Mouse (Mus musculus) olfactory bulb, adult 2 months (tissue): ENCODE data around the gene Nudcd2. TPM values are rescaled to one million over a fixed set of nuclear protein-coding genes. Genes with fewer than 3 reads are reported as not detected.

Source experiments
- H3K27ac ChIP-seq: fragments of 200-500 bp; 2 replicates; pipeline ENCODE4 v1.5.1; 2012; ENCODE audit warnings: low read depth, low read length; ENCODE audit not compliant: insufficient read depth
- H3K4me1 ChIP-seq: fragments of 200-500 bp; 2 replicates; pipeline ENCODE4 v1.6.1; 2012; ENCODE audit warnings: low read length; ENCODE audit not compliant: control insufficient read depth, insufficient read depth
- H3K4me3 ChIP-seq: fragments of 200-500 bp; 2 replicates; pipeline ENCODE4 v1.5.1; 2012; ENCODE audit warnings: mild to moderate bottlenecking, low read depth, low read length, moderate library complexity; ENCODE audit not compliant: insufficient read depth
- CTCF ChIP-seq: fragments of 200-500 bp; IDR thresholded peaks from 2 replicates; pipeline ENCODE4 v1.5.1; 2012; ENCODE audit warnings: low read depth, mild to moderate bottlenecking, low read length, moderate library complexity; ENCODE audit not compliant: insufficient read depth
- POLR2A ChIP-seq: fragments of 200-500 bp; IDR thresholded peaks from 2 replicates; pipeline ENCODE4 v1.6.1; 2012; ENCODE audit warnings: mild to moderate bottlenecking, low read depth, low read length, moderate library complexity; ENCODE audit not compliant: insufficient read depth
- WGBS: fragments of 180-500 bp; shearing (Covaris S2); methylation state at CpG from one replicate; pipeline ENCODE4 v1.1.7; 2018; 5-methylcytosine and 5-hydroxymethylcytosine counted together
- polyA plus RNA-seq: library from polyadenylated mRNA; stranded (reverse); fragments of >200 nt; gene quantifications from 2 replicates; pipeline ENCODE4 v1.2.4, GENCODE M21; 2012; ENCODE audit warnings: low replicate concordance; ENCODE audit not compliant: missing spikeins, insufficient read depth, insufficient read length

The Nudcd2 gene
- polyA plus RNA-seq, 1 experiment = not detected

- 27% methylated on average over 8 of the region's 8 CpGs for WGBS
- no peak overlapping the region for H3K27ac ChIP-seq
- TF ChIP-seq POLR2A = no peak
- TF ChIP-seq CTCF = no peak
- H3K4me3 ChIP-seq = no peak overlapping the region
- H3K4me1 ChIP-seq = no peaks in the 10 kb centered on the region
Measured at GRCm38 (mm10) chr11:40713858-40714257, 19.6 kb upstream of the Nudcd2 start.

DNA sequence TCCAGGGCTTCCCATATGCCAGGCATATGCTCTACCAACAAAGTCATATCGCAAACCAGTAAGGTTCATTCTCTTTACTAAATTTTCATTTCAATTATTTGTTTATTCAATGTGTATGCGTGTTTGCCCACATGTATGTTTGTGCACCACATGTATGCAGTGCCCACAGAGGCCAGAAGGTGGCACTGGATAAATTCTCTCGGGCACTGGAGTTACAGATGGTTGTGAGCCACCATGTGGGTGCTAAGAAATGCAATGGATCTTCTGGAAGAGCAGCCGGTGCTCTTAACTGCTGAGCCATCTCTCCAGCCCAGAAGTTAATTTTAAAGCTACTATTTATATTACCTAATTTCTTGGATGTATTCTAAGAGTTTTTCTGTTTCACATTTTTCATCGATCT is 17.9 kb upstream of the Nudcd2 start:
- H3K4me3 ChIP-seq = no peak overlapping the region
- H3K27ac ChIP-seq = no peak overlapping the region
- 90% methylated on average over 5 of the region's 5 CpGs for WGBS
- no peak for TF ChIP-seq POLR2A
- no peak for TF ChIP-seq CTCF
- H3K4me1 ChIP-seq = no peaks in the 10 kb centered on the region

DNA sequence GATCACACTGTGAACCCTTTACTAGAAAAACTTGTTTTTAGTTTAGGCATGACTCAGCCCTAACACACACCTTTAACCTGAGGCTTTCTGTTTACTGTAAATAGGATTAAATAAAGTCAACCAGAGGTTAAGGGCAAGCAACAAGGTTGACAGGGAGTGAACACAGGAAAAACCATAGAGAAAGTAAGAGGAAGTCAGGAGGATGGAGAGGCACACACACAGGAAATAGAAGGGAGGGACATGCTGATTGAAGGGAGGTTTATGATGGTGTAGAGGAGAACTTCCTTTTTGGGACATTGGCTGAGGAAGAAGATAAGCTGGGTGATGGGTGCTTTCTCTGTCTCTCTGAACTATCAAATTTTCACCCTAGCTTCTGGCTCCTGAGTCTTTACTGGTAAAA is 15.1 kb upstream of the Nudcd2 start:
- Histone ChIP-seq H3K4me1 (no peaks in the 10 kb centered on the region), H3K4me3 (no peak overlapping the region), H3K27ac (no peak overlapping the region)
- TF ChIP-seq CTCF (no peak), POLR2A (no peak)

DNA sequence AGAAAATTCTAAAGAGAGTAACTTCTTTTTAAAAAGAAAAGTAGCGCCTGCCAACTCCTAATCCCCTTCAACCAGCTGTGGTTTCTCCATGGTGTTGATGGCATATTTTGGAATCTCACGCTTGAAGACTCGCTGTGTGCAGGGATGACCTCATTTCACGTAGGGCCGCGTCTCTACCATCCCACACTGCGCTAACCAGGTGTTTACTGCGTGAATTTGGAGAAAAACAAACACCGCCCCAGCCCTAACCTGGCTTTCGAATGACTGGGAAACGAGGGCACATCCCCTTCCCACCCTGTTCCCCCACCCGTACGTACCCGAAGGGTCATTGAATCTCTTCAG is 499 bp upstream of the Nudcd2 start:
- Histone ChIP-seq H3K4me3 (peak overlapping the region; percentile 11; the same call in 1 of the 2 replicates), H3K27ac (no peak overlapping the region), H3K4me1 (peaks cover 4% of the 10 kb centered on the region)
- WGBS = under 1% methylated on average over 14 of the region's 14 CpGs
- TF ChIP-seq POLR2A = no peak
- TF ChIP-seq CTCF = no peak

DNA sequence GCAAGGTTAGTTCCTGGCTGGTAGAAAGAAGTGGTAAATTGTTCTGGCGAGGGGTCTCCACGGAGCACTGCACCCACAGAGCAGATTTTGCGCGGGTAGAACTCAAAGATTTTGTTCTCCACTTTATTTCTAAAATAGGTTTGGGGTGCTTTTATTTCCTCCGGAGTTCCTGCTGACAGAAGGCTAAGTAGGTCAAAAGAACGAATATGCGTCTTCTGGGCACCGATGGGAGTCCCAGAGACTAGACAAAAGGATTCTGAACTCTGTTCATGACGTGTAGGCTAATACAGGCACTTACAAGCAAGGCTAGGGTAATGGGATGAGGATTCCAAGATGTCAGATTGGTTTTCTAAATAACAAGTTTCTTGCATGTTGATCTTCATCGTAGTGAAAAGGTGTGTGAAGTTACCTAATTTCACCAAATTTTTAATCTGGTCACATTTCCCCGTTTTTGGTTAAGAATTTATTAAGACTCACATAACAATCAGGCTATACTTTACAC is 835 bp downstream of the Nudcd2 start:
- TF ChIP-seq POLR2A (no peak), CTCF (no peak)
- WGBS = 4% methylated on average over 11 of the region's 11 CpGs
- H3K27ac ChIP-seq = no peak overlapping the region

GRCm38 (mm10) chr11:40737369-40737768 is 3.9 kb downstream of the Nudcd2 start:
- no peak overlapping the region for H3K27ac ChIP-seq
- TF ChIP-seq CTCF = no peak
- no peak for TF ChIP-seq POLR2A
- H3K4me3 ChIP-seq = no peak overlapping the region
- peaks cover 4% of the 10 kb centered on the region for H3K4me1 ChIP-seq
- 83% methylated on average over 3 of the region's 3 CpGs for WGBS

More for the DNA sequence above, 835 bp downstream of the Nudcd2 start:
- Histone ChIP-seq H3K4me3 (peak overlapping the region; percentile 95), H3K4me1 (peaks cover 4% of the 10 kb centered on the region)

- Histone ChIP-seq H3K4me1 (no peaks in the 10 kb centered on the region), H3K4me3 (no peak overlapping the region), H3K27ac (no peak overlapping the region)
- WGBS = 94% methylated on average over 12 of the region's 12 CpGs
- no peak for TF ChIP-seq POLR2A
- TF ChIP-seq CTCF = no peak
Measured at GRCm38 (mm10) chr11:40741605-40742262, 8.3 kb downstream of the Nudcd2 start.

GRCm38 (mm10) chr11:40744348-40744747 is 10.9 kb downstream of the Nudcd2 start:
- Histone ChIP-seq H3K4me1 (no peaks in the 10 kb centered on the region), H3K4me3 (no peak overlapping the region), H3K27ac (no peak overlapping the region)
- WGBS = 89% methylated on average over 3 of the region's 3 CpGs
- TF ChIP-seq POLR2A (no peak), CTCF (no peak)

GRCm38 (mm10) chr11:40746361-40746760 is 12.9 kb downstream of the Nudcd2 start:
- TF ChIP-seq CTCF (no peak), POLR2A (no peak)
- Histone ChIP-seq H3K27ac (no peak overlapping the region), H3K4me3 (no peak overlapping the region), H3K4me1 (no peaks in the 10 kb centered on the region)
- 94% methylated on average over 12 of the region's 12 CpGs for WGBS

- no peak overlapping the region for H3K27ac ChIP-seq
- H3K4me3 ChIP-seq = no peak overlapping the region
- WGBS = 62% methylated on average over 2 of the region's 2 CpGs
Measured at GRCm38 (mm10) chr11:40747716-40748115, 14.2 kb downstream of the Nudcd2 start.

DNA sequence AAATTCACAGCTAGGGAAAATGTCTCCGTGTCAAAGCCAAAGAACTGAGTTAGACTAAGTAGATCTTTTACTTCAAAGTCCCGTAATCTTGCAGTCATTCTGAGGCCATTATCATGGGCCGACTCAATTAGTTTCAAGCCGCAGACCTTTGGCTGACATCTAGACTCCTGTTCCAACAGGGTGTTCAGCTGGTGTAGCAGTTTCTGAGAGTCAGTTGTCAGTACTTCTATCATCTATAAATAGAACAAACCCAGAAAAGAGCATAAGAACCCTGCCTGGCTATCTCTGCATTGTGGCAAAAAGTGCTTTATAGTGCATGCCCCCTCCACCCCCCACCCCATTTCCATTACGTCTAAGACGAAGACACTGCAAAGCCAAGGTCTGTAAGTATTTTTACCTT is 20.4 kb downstream of the Nudcd2 start:
- H3K4me1 ChIP-seq = no peaks in the 10 kb centered on the region
- no peak overlapping the region for H3K4me3 ChIP-seq
- no peak overlapping the region for H3K27ac ChIP-seq
- WGBS = 55% methylated on average over 6 of the region's 6 CpGs
- TF ChIP-seq POLR2A (no peak), CTCF (no peak)

More at GRCm38 (mm10) chr11:40747716-40748115, 14.2 kb downstream of the Nudcd2 start:
- H3K4me1 ChIP-seq = no peaks in the 10 kb centered on the region
- TF ChIP-seq CTCF = no peak
- no peak for TF ChIP-seq POLR2A
